Mouse (Mus musculus): Measurements from ENCODE around the gene Ccdc58. TPM values are rescaled to one million over a fixed set of nuclear protein-coding genes. Genes with fewer than 3 reads are reported as not detected.
"Not testable (repeated sequence)": the region's sequence is repeated elsewhere in the genome, so short reads cannot be mapped to it uniquely, and the experiment has no call there.

Ccdc58 gene
- total and polyA plus RNA-seq, 2 experiments from 2014 or later, result 8.2 to 22.9 TPM

GRCm38 (mm10) chr16:36102211-36102610 lies 30.7 kb downstream of the Ccdc58 start:
- WGBS, result 83% methylated on average over 1 of the region's 1 CpGs
- Histone ChIP-seq H3K4me2 (ENCODE audit: low read depth, low read length, poor library complexity, severe bottlenecking) (no peak overlapping the region), H3K4me3 (ENCODE audit: low read depth, low read length) (no peak overlapping the region), H3K27me3 (ENCODE audit: insufficient read depth, low read length) (no peaks in the 10 kb centered on the region), H3K9ac (replicated peaks; ENCODE audit: low read length, poor library complexity, severe bottlenecking) (no peak overlapping the region), H3K36me3 (ENCODE audit: insufficient read depth, low read length) (no peaks in the 10 kb centered on the region), H3K4me1 (ENCODE audit: insufficient read depth, low read length) (no peaks in the 10 kb centered on the region), H3K27ac (ENCODE audit: low read depth, low read length) (no peak overlapping the region), H3K9me3 (ENCODE audit: low read length) (peaks cover 4% of the 10 kb centered on the region; the same call in 1 of the 2 replicates)
- DNase-seq (ENCODE audit: low spot score) (no peak), ATAC-seq (ENCODE audit: low FRiP score) (no peak)
- TF ChIP-seq CTCF (IDR thresholded peaks at IDR 0.05), result no peak

DNA sequence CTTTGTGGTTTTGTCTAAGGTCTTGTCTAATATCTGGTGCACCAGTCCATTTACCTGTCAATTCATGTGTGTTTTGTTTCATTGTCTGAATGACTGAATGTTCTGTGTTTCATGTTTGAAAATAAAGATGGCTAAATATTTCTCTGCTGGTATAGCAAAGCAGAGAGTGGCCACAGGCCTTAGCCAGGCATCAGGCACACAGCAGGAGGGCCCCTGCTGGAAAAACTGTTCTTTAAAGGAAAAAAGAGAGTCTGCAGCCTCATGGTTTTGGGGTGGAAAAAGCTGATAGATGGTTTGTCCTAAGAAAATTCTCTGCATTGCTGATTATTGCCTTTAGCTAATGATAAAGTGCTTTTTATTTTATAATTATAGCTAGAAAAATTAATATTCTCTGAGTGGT lies 40.0 kb downstream of the Ccdc58 start:
- H3K27me3 ChIP-seq (ENCODE audit: insufficient read depth, low read length); H3K27ac ChIP-seq (ENCODE audit: low read depth, low read length); H3K4me3 ChIP-seq (ENCODE audit: low read depth, low read length); H3K36me3 ChIP-seq (ENCODE audit: insufficient read depth, low read length); H3K4me1 ChIP-seq (ENCODE audit: insufficient read depth, low read length); H3K9ac ChIP-seq (replicated peaks; ENCODE audit: low read length, poor library complexity, severe bottlenecking); H3K9me3 ChIP-seq (ENCODE audit: low read length); H3K4me2 ChIP-seq (ENCODE audit: low read depth, low read length, poor library complexity, severe bottlenecking); DNase-seq (ENCODE audit: low spot score); ATAC-seq (ENCODE audit: low FRiP score): not testable (repeated sequence)

- not testable (repeated sequence) for H3K36me3 ChIP-seq (ENCODE audit: insufficient read depth, low read length); H3K4me1 ChIP-seq (ENCODE audit: insufficient read depth, low read length); ATAC-seq (ENCODE audit: low FRiP score); H3K9ac ChIP-seq (replicated peaks; ENCODE audit: low read length, poor library complexity, severe bottlenecking); DNase-seq (ENCODE audit: low spot score); H3K9me3 ChIP-seq (ENCODE audit: low read length); H3K27me3 ChIP-seq (ENCODE audit: insufficient read depth, low read length); H3K27ac ChIP-seq (ENCODE audit: low read depth, low read length); H3K4me2 ChIP-seq (ENCODE audit: low read depth, low read length, poor library complexity, severe bottlenecking); H3K4me3 ChIP-seq (ENCODE audit: low read depth, low read length)
- WGBS, result 94% methylated on average over 6 of the region's 6 CpGs
Observed at GRCm38 (mm10) chr16:36115751-36116150, 44.3 kb downstream of the Ccdc58 start.

DNA sequence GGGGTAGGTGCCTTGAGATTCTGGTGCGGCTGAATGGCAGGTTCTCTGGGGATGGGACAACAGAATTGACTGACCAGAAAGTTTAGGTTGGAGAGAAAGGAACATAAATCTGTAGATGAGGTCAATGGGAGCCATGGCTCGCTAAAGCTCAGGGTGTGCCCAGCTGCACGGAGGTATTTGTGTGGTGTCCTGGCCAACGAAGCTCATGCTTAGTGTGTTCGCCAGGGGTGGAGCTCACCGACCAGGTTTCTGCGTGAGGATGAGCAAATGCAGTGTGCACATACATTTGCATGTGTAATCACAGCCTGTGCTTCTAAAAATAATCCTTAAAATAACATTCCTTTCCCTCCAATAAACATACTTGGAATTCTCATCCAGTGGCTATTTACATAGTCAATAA lies 56.6 kb downstream of the Ccdc58 start:
- Histone ChIP-seq H3K4me1 (ENCODE audit: insufficient read depth, low read length) (no peaks in the 10 kb centered on the region), H3K27ac (ENCODE audit: low read depth, low read length) (no peak overlapping the region), H3K4me2 (ENCODE audit: low read depth, low read length, poor library complexity, severe bottlenecking) (no peak overlapping the region), H3K9ac (replicated peaks; ENCODE audit: low read length, poor library complexity, severe bottlenecking) (no peak overlapping the region), H3K9me3 (ENCODE audit: low read length) (no peaks in the 10 kb centered on the region), H3K27me3 (ENCODE audit: insufficient read depth, low read length) (no peaks in the 10 kb centered on the region), H3K36me3 (ENCODE audit: insufficient read depth, low read length) (no peaks in the 10 kb centered on the region), H3K4me3 (ENCODE audit: low read depth, low read length) (no peak overlapping the region)
- 87% methylated on average over 7 of the region's 7 CpGs for WGBS
- DNase-seq (ENCODE audit: low spot score), result no peak
- TF ChIP-seq CTCF (IDR thresholded peaks at IDR 0.05), result no peak
- no peak for ATAC-seq (ENCODE audit: low FRiP score)

GRCm38 (mm10) chr16:36131141-36131540 lies 59.7 kb downstream of the Ccdc58 start, which contains the start of gene Csta1:
Gene Csta1, minus strand, starts transcription at chr16:36131241.
- no peak within 1 kb of the TSS for H3K4me3 ChIP-seq (ENCODE audit: low read depth, low read length)
- H3K9ac ChIP-seq (replicated peaks; ENCODE audit: low read length, poor library complexity, severe bottlenecking), result no peak within 1 kb of the TSS
- no peak within 1 kb of the TSS for H3K4me2 ChIP-seq (ENCODE audit: low read depth, low read length, poor library complexity, severe bottlenecking)
- ATAC-seq (ENCODE audit: low FRiP score), result no peak
- H3K4me1 ChIP-seq (ENCODE audit: insufficient read depth, low read length), result no peaks in the 10 kb centered on the region
- no peaks in the 10 kb centered on the region for H3K9me3 ChIP-seq (ENCODE audit: low read length)
- H3K36me3 ChIP-seq (ENCODE audit: insufficient read depth, low read length), result no peaks in the 10 kb centered on the region
- H3K27ac ChIP-seq (ENCODE audit: low read depth, low read length), result no peak within 1 kb of the TSS
- no peak for TF ChIP-seq CTCF (IDR thresholded peaks at IDR 0.05)
- no peak for DNase-seq (ENCODE audit: low spot score)
- no peaks in the 10 kb centered on the region for H3K27me3 ChIP-seq (ENCODE audit: insufficient read depth, low read length)
- 86% methylated on average over 1 of the region's 1 CpGs for WGBS

GRCm38 (mm10) chr16:36138201-36138600 lies 66.7 kb downstream of the Ccdc58 start:
- WGBS, result 73% methylated on average over 2 of the region's 2 CpGs
- H3K4me2 ChIP-seq (ENCODE audit: low read depth, low read length, poor library complexity, severe bottlenecking), result no peak overlapping the region

More at GRCm38 (mm10) chr16:36138201-36138600, 66.7 kb downstream of the Ccdc58 start:
- no peaks in the 10 kb centered on the region for H3K36me3 ChIP-seq (ENCODE audit: insufficient read depth, low read length)
- H3K27ac ChIP-seq (ENCODE audit: low read depth, low read length), result no peak overlapping the region
- ATAC-seq (ENCODE audit: low FRiP score) (no peak), DNase-seq (ENCODE audit: low spot score) (no peak)
- H3K9me3 ChIP-seq (ENCODE audit: low read length), result no peaks in the 10 kb centered on the region
- H3K4me3 ChIP-seq (ENCODE audit: low read depth, low read length), result no peak overlapping the region
- no peak overlapping the region for H3K9ac ChIP-seq (replicated peaks; ENCODE audit: low read length, poor library complexity, severe bottlenecking)
- H3K27me3 ChIP-seq (ENCODE audit: insufficient read depth, low read length), result no peaks in the 10 kb centered on the region
- no peak for TF ChIP-seq CTCF (IDR thresholded peaks at IDR 0.05)
- no peaks in the 10 kb centered on the region for H3K4me1 ChIP-seq (ENCODE audit: insufficient read depth, low read length)

Other genes with a start within 250 kb of the Ccdc58 start
- 0.85 and 1.2 TPM in 2 replicates for gene Parp14, start 200.1 kb upstream of the Ccdc58 start, total RNA-seq (2014; rRNA removed)
- 0.22 and 0.27 TPM in 2 replicates for gene Parp14, start 200.1 kb upstream of the Ccdc58 start, polyA plus RNA-seq (2015; fragmentation: Nextera tagmentation; extraction: Ambion mirVana)
- 3.0 and 4.3 TPM in 2 replicates for gene Parp9, start 133.2 kb upstream of the Ccdc58 start, total RNA-seq (2014; rRNA removed)
- gene Parp9, start 133.2 kb upstream of the Ccdc58 start, polyA plus RNA-seq (2015; fragmentation: Nextera tagmentation; extraction: Ambion mirVana), result 1.9 and 3.3 TPM in 2 replicates
- 1.9 and 2.3 TPM in 2 replicates for gene Dtx3l, start 132.5 kb upstream of the Ccdc58 start, total RNA-seq (2014; rRNA removed)
- 0.93 and 1.2 TPM in 2 replicates for gene Dtx3l, start 132.5 kb upstream of the Ccdc58 start, polyA plus RNA-seq (2015; fragmentation: Nextera tagmentation; extraction: Ambion mirVana)
- 68.5 and 84.4 TPM in 2 replicates for gene Kpna1, start 92.9 kb upstream of the Ccdc58 start, total RNA-seq (2014; rRNA removed)
- 56.0 and 61.6 TPM in 2 replicates for gene Kpna1, start 92.9 kb upstream of the Ccdc58 start, polyA plus RNA-seq (2015; fragmentation: Nextera tagmentation; extraction: Ambion mirVana)
- 5.8 and 9.3 TPM in 2 replicates for gene Wdr5b, start 30.5 kb upstream of the Ccdc58 start, total RNA-seq (2014; rRNA removed)
- gene Wdr5b, start 30.5 kb upstream of the Ccdc58 start, polyA plus RNA-seq (2015; fragmentation: Nextera tagmentation; extraction: Ambion mirVana), result 6.1 and 6.6 TPM in 2 replicates
- 9.2 and 25.0 TPM in 2 replicates for gene Fam162a, start 91 bp upstream of the Ccdc58 start, total RNA-seq (2014; rRNA removed)
- 117 and 123 TPM in 2 replicates for gene Fam162a, start 91 bp upstream of the Ccdc58 start, polyA plus RNA-seq (2015; fragmentation: Nextera tagmentation; extraction: Ambion mirVana)
- gene Csta1, start 59.6 kb downstream of the Ccdc58 start, total RNA-seq (2014; rRNA removed), result 0.22 TPM in 1 of 2 replicates, not detected in the other
- not detected in 2 replicates for gene Csta1, start 59.6 kb downstream of the Ccdc58 start, polyA plus RNA-seq (2015; fragmentation: Nextera tagmentation; extraction: Ambion mirVana)
- gene Stfa2l1, start 85.1 kb downstream of the Ccdc58 start, total RNA-seq (2014; rRNA removed), result not detected in 2 replicates
- gene Stfa2l1, start 85.1 kb downstream of the Ccdc58 start, polyA plus RNA-seq (2015; fragmentation: Nextera tagmentation; extraction: Ambion mirVana), result 0.58 TPM in 1 of 2 replicates, not detected in the other
- gene Gm5483, start 112.5 kb downstream of the Ccdc58 start, total RNA-seq (2014; rRNA removed), result not detected in 2 replicates
- 0.48 and 1.0 TPM in 2 replicates for gene Gm5483, start 112.5 kb downstream of the Ccdc58 start, polyA plus RNA-seq (2015; fragmentation: Nextera tagmentation; extraction: Ambion mirVana)
- not detected in 2 replicates for gene Gm5416, start 138.7 kb downstream of the Ccdc58 start, total RNA-seq (2014; rRNA removed)
- not detected in 2 replicates for gene Gm5416, start 138.7 kb downstream of the Ccdc58 start, polyA plus RNA-seq (2015; fragmentation: Nextera tagmentation; extraction: Ambion mirVana)
- not detected in 2 replicates for gene 2010005H15Rik, start 149.8 kb downstream of the Ccdc58 start, total RNA-seq (2014; rRNA removed)
- gene 2010005H15Rik, start 149.8 kb downstream of the Ccdc58 start, polyA plus RNA-seq (2015; fragmentation: Nextera tagmentation; extraction: Ambion mirVana), result not detected in 2 replicates
- 0.55 TPM in 1 of 2 replicates, not detected in the other for gene Stfa1, start 205.3 kb downstream of the Ccdc58 start, total RNA-seq (2014; rRNA removed)
- 0.49 and 1.1 TPM in 2 replicates for gene Stfa1, start 205.3 kb downstream of the Ccdc58 start, polyA plus RNA-seq (2015; fragmentation: Nextera tagmentation; extraction: Ambion mirVana)

All from midbrain, postnatal 0 days (tissue).